Mouse (Mus musculus): ENCODE results near the gene Calcoco1.

Gene Calcoco1

GRCm38 (mm10) chr15:102721980-102722475 is at the start of gene Calcoco1:
Calcoco1 (minus strand) TSS chr15:102722178.
- peak; percentile 95 for DNase-seq (ENCODE audit: low spot score)

- DNase-seq (ENCODE audit: low spot score): no peak
Measured at GRCm38 (mm10) chr15:102770866-102771265, 48.9 kb upstream of the Calcoco1 start.

GRCm38 (mm10) chr15:102765207-102765606 is 43.2 kb upstream of the Calcoco1 start:
- DNase-seq (ENCODE audit: low spot score): no peak

- no peak for DNase-seq (ENCODE audit: low spot score)
Measured at GRCm38 (mm10) chr15:102761745-102762378, 39.9 kb upstream of the Calcoco1 start.

GRCm38 (mm10) chr15:102757686-102758085 is 35.7 kb upstream of the Calcoco1 start:
- DNase-seq (ENCODE audit: low spot score): no peak

GRCm38 (mm10) chr15:102755053-102755452 is 33.1 kb upstream of the Calcoco1 start:
- no peak for DNase-seq (ENCODE audit: low spot score)

GRCm38 (mm10) chr15:102754361-102754760 is 32.4 kb upstream of the Calcoco1 start:
- no peak for DNase-seq (ENCODE audit: low spot score)

GRCm38 (mm10) chr15:102753170-102753569 is 31.2 kb upstream of the Calcoco1 start:
- peak; percentile 74 for DNase-seq (ENCODE audit: low spot score)

- DNase-seq (ENCODE audit: low spot score): no peak
Measured at GRCm38 (mm10) chr15:102752164-102752563, 30.2 kb upstream of the Calcoco1 start.

- peak; percentile 47 for DNase-seq (ENCODE audit: low spot score)
Measured at GRCm38 (mm10) chr15:102750241-102750640, 28.3 kb upstream of the Calcoco1 start.

GRCm38 (mm10) chr15:102749103-102749502 is 27.1 kb upstream of the Calcoco1 start:
- no peak for DNase-seq (ENCODE audit: low spot score)

GRCm38 (mm10) chr15:102747853-102748252 is 25.9 kb upstream of the Calcoco1 start:
- no peak for DNase-seq (ENCODE audit: low spot score)

GRCm38 (mm10) chr15:102747286-102747640 is 25.3 kb upstream of the Calcoco1 start:
- no peak for DNase-seq (ENCODE audit: low spot score)

- peak; percentile 66 for DNase-seq (ENCODE audit: low spot score)
Measured at GRCm38 (mm10) chr15:102746488-102747285, 24.7 kb upstream of the Calcoco1 start.

GRCm38 (mm10) chr15:102746126-102746487 is 24.1 kb upstream of the Calcoco1 start:
- no peak for DNase-seq (ENCODE audit: low spot score)

- DNase-seq (ENCODE audit: low spot score): no peak
Measured at GRCm38 (mm10) chr15:102745387-102745786, 23.4 kb upstream of the Calcoco1 start.

- no peak for DNase-seq (ENCODE audit: low spot score)
Measured at GRCm38 (mm10) chr15:102744831-102745230, 22.9 kb upstream of the Calcoco1 start.

GRCm38 (mm10) chr15:102744416-102744815 is 22.4 kb upstream of the Calcoco1 start:
- no peak for DNase-seq (ENCODE audit: low spot score)

GRCm38 (mm10) chr15:102743996-102744395 is 22.0 kb upstream of the Calcoco1 start:
- DNase-seq (ENCODE audit: low spot score): no peak

- DNase-seq (ENCODE audit: low spot score): no peak
Measured at GRCm38 (mm10) chr15:102743196-102743595, 21.2 kb upstream of the Calcoco1 start.

- DNase-seq (ENCODE audit: low spot score): peak; percentile 87
Measured at GRCm38 (mm10) chr15:102742589-102742988, 20.6 kb upstream of the Calcoco1 start.

GRCm38 (mm10) chr15:102739520-102740297 is 17.7 kb upstream of the Calcoco1 start:
- DNase-seq (ENCODE audit: low spot score): no peak

- no peak for DNase-seq (ENCODE audit: low spot score)
Measured at GRCm38 (mm10) chr15:102738434-102738833, 16.5 kb upstream of the Calcoco1 start.
